Mouse (Mus musculus) CH12.LX (cell line): ENCODE measurements around the gene D630045J12Rik. TPM values are rescaled to one million over a fixed set of nuclear protein-coding genes. Genes with fewer than 3 reads are reported as not detected.

Experiments used
- DNase-seq: peaks from one replicate; pipeline ENCODE4 v3.0.0-alpha.2; 2013; ENCODE audit errors: extremely low read depth
- H3K27ac ChIP-seq: 2 replicates; pipeline ENCODE4 v1.5.1; 2012; ENCODE audit warnings: low read depth, mild to moderate bottlenecking, control low read depth, moderate library complexity; ENCODE audit not compliant: insufficient read depth
- H3K27me3 ChIP-seq: replicated peaks from 2 replicates; pipeline ENCODE3; 2012; ENCODE audit warnings: inconsistent platforms
- H3K36me3 ChIP-seq, 2 experiments: replicated peaks in 1 of 2; 2 replicates each; pipeline versions ENCODE3 to v1.6.1; 2012; ENCODE audit warnings: inconsistent platforms in 1 of 2, low read length in 1 of 2, mild to moderate bottlenecking in 1 of 2, mixed read lengths in 1 of 2, moderate library complexity in 1 of 2; ENCODE audit not compliant: control insufficient read depth in 1 of 2, insufficient read depth in 1 of 2
- H3K4me1 ChIP-seq, 2 experiments: 2 replicates each; pipeline ENCODE4 v1.6.1; 2012; ENCODE audit warnings: inconsistent platforms in 1 of 2, moderate library complexity in 1 of 2; ENCODE audit not compliant: insufficient read depth in 2 of 2, control insufficient read depth in 1 of 2
- H3K4me2 ChIP-seq: 2 replicates; pipeline ENCODE4 v1.6.1; 2012; ENCODE audit warnings: low read depth, mild to moderate bottlenecking, control low read depth; ENCODE audit not compliant: poor library complexity, insufficient read depth, severe bottlenecking
- H3K4me3 ChIP-seq, 3 experiments: fragments of 150-350 bp in 1 of 3; sonication (generic) in 1 of 3; replicated peaks in 1 of 3; 2 replicates each; pipeline versions ENCODE3 to v1.5.1; 2011 to 2012; ENCODE audit warnings: low read depth in 2 of 3, low read length in 2 of 3, mild to moderate bottlenecking in 2 of 3, moderate library complexity in 2 of 3, control low read depth in 1 of 3, improper control_type of control experiment in 1 of 3, inconsistent platforms in 1 of 3, mixed read lengths in 1 of 3; ENCODE audit not compliant: poor library complexity in 1 of 3
- H3K79me2 ChIP-seq: replicated peaks from 2 replicates; pipeline ENCODE4 v1.6.1; 2012; ENCODE audit warnings: mild to moderate bottlenecking, moderate library complexity; ENCODE audit not compliant: control insufficient read depth, poor library complexity, insufficient read depth, severe bottlenecking; ENCODE audit errors: extremely low read depth
- H3K9ac ChIP-seq: 2 replicates; pipeline ENCODE4 v1.6.1; 2012; ENCODE audit warnings: low read depth, mild to moderate bottlenecking, control low read depth, moderate library complexity; ENCODE audit not compliant: insufficient read depth
- H3K9me3 ChIP-seq: replicated peaks from 2 replicates; pipeline ENCODE3; 2012; ENCODE audit warnings: low read length, inconsistent platforms, mixed read lengths
- ETS1 ChIP-seq: conservative IDR thresholded peaks from 2 replicates; pipeline ENCODE4 v1.6.1; 2012; ENCODE audit warnings: low read depth, mild to moderate bottlenecking, inconsistent platforms, low read length, improper control_type of control experiment, moderate library complexity
- IRF4 ChIP-seq: IDR thresholded peaks from 2 replicates; pipeline ENCODE4 v1.6.1; 2014; ENCODE audit warnings: low read depth, mild to moderate bottlenecking, inconsistent platforms, low read length, improper control_type of control experiment
- JUND ChIP-seq: conservative IDR thresholded peaks from 2 replicates; pipeline ENCODE4 v1.6.1; 2011; ENCODE audit warnings: low read depth, low read length, improper control_type of control experiment
- KAT2A ChIP-seq: IDR thresholded peaks from 2 replicates; pipeline ENCODE4 v1.6.1; 2012; ENCODE audit warnings: low read length, improper control_type of control experiment, inconsistent platforms; ENCODE audit not compliant: insufficient replicate concordance
- MAFK ChIP-seq: IDR thresholded peaks from 2 replicates; pipeline ENCODE4 v1.6.1; 2011; ENCODE audit warnings: low read length, improper control_type of control experiment; ENCODE audit not compliant: insufficient replicate concordance
- MXI1 ChIP-seq: IDR thresholded peaks from 2 replicates; pipeline ENCODE4 v1.6.1; 2011; ENCODE audit warnings: mild to moderate bottlenecking, low read depth, low read length, improper control_type of control experiment
- NRF1 ChIP-seq: IDR thresholded peaks from 2 replicates; pipeline ENCODE4 v1.6.1; 2014; ENCODE audit warnings: low read depth, mild to moderate bottlenecking, inconsistent platforms, low read length, improper control_type of control experiment, moderate library complexity
- RAD21 ChIP-seq: IDR thresholded peaks from 2 replicates; pipeline ENCODE4 v1.6.1; 2011; ENCODE audit warnings: low read depth, mild to moderate bottlenecking, low read length, improper control_type of control experiment, moderate library complexity
- SIN3A ChIP-seq: IDR thresholded peaks from 2 replicates; pipeline ENCODE4 v1.6.1; 2012; ENCODE audit warnings: low read length, improper control_type of control experiment, inconsistent platforms
- SMC3 ChIP-seq: IDR thresholded peaks from 2 replicates; pipeline ENCODE4 v1.6.1; 2011; ENCODE audit warnings: low read depth, low read length, improper control_type of control experiment
- TCF12 ChIP-seq: IDR thresholded peaks from 2 replicates; pipeline ENCODE4 v1.6.1; 2014; ENCODE audit warnings: low read depth, mild to moderate bottlenecking, inconsistent platforms, low read length, improper control_type of control experiment
- UBTF ChIP-seq: IDR thresholded peaks from 2 replicates; pipeline ENCODE4 v1.6.1; 2012; ENCODE audit warnings: low read depth, mild to moderate bottlenecking, inconsistent platforms, low read length, improper control_type of control experiment, moderate library complexity
- USF1 ChIP-seq: IDR thresholded peaks from 2 replicates; pipeline ENCODE4 v1.6.1; 2014; ENCODE audit warnings: low read depth, mild to moderate bottlenecking, inconsistent platforms, low read length, improper control_type of control experiment
- ZMIZ1 ChIP-seq: IDR thresholded peaks from 2 replicates; pipeline ENCODE4 v1.6.1; 2012; ENCODE audit warnings: low read depth, mild to moderate bottlenecking, inconsistent platforms, low read length, improper control_type of control experiment
- ZNF384 ChIP-seq: IDR thresholded peaks from 2 replicates; pipeline ENCODE4 v1.6.1; 2012; ENCODE audit warnings: low read depth, low read length, improper control_type of control experiment, inconsistent platforms
- dilution Hi-C: fragments of 300-500 bp; cut with MboI; formaldehyde crosslinking; loops from 2 replicates; pipeline ENCODE4 v1.14.3; 2020; ENCODE audit warnings: low sequenced_read_pairs; ENCODE audit not compliant: extremely low pct_unique_long_range_greater_than_20kb, extremely low pct_ligation_motif_present
- in situ Hi-C: fragments of 300-500 bp; cut with MboI; formaldehyde crosslinking; loops from 3 replicates; pipeline ENCODE4 v1.14.3; 2019; ENCODE audit warnings: low sequenced_read_pairs, low pct_ligation_motif_present, low pct_unique_long_range_greater_than_20kb, mixed read lengths
- polyA plus RNA-seq: library from polyadenylated mRNA; unstranded; fragments of >175 nt; gene quantifications from 2 replicates; pipeline ENCODE4 v1.2.1, GENCODE M21; 2012; ENCODE audit warnings: low read depth; ENCODE audit not compliant: insufficient read length
- total RNA-seq, 2 experiments: library from RNA; depleted of rRNA; stranded (reverse); fragments of 300-350 nt in 1 of 2; fragments of >200 nt in 1 of 2; gene quantifications; 2 replicates each; pipeline ENCODE4 v1.2.3; 2012 to 2014

Gene D630045J12Rik
- total and polyA plus RNA-seq, 3 experiments = 0.48 to 4.9 (median 1.7) TPM

DNA sequence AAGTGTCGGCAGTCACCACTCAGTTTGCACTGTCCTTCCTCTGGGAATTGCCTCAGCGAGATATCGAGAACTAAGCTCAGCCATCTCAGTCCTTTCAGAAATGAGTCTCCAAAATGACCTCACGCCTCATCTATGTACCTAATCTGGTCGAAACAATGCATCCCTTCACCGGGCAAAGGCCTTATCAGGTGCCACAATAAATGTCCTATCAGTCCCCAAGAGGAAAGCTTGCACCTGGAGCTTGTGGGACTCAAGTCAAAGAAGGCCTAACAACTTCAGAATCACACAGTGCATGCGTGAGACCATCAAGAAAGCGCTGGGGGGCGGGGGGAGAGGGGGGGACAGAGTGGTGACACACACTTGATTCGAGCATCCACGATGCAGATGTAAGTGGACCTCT lies 101.5 kb downstream of the D630045J12Rik start:
- dilution Hi-C loops (no loop called here), in situ Hi-C loops (loop anchor here (25.0 kb wide), 1 partner anchor 385 kb away; the partner anchor contains the start of gene Fmc1)
- Histone ChIP-seq H3K27ac (no peak overlapping the region), H3K4me1 (peaks cover 9 to 22% of the 10 kb centered on the region in 2 experiments), H3K9ac (no peak overlapping the region), H3K4me3 (no peak overlapping the region), H3K27me3 (no peaks in the 10 kb centered on the region), H3K9me3 (no peaks in the 10 kb centered on the region), H3K36me3 (peaks cover 0 to 34% of the 10 kb centered on the region in 2 experiments), H3K79me2 (no peaks in the 10 kb centered on the region), H3K4me2 (no peak overlapping the region)
- TF ChIP-seq USF1 (no peak), MAFK (no peak), NRF1 (no peak), TCF12 (no peak), MXI1 (no peak), SIN3A (no peak), KAT2A (no peak), UBTF (no peak), RAD21 (no peak)
- no peak for DNase-seq

DNA sequence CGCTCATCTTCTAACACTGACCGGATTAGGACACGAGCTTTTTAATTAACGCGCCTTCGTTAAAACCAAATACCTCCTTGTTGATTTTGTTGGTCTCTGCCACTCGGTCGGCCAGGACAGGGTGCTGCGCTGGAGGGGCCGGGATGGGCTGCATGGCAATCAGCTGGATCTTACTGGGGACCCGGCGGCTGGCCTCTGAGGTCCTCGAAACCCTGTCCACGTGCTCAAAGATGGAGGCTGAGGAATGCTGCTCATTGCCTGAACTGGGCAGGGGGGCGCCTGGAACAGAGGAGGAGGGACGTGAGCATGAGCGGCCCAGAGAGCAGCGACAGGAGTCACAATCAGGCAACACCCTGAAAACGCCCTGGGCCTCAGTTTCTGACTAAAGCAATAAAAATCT lies 104.3 kb downstream of the D630045J12Rik start:
- in situ Hi-C loops (no loop called here), dilution Hi-C loops (no loop called here)
- Histone ChIP-seq H3K27me3 (no peaks in the 10 kb centered on the region), H3K79me2 (no peaks in the 10 kb centered on the region), H3K27ac (no peak overlapping the region), H3K9me3 (no peaks in the 10 kb centered on the region), H3K4me1 (peaks cover 6 to 8% of the 10 kb centered on the region in 2 experiments; a peak in 3 of 4 replicates), H3K4me2 (no peak overlapping the region), H3K9ac (no peak overlapping the region), H3K4me3 (no peak overlapping the region), H3K36me3 (peaks cover 0 to 44% of the 10 kb centered on the region in 2 experiments)
- DNase-seq = no peak
- TF ChIP-seq SMC3 (no peak), JUND (no peak), IRF4 (no peak), ZNF384 (no peak), ZMIZ1 (no peak)

DNA sequence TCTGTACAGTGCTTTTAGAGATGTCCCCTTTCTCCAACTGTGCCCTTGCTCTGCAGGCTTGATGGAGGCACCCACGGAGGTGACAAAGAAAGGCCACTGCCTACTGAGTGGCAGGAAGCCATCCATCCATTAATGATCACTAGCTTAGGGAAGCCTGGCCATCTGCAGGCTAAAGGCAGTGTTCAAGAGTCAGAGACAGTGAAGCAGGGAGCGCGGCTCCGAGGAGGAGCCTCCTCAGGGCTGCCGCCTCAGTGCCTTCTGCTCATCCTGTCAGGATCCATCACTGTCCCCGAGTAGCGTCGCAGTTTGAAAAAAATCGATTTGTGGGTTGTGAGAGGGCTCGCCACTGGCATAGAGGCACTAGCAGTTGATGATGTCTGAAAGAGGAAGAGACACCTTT lies 105.2 kb downstream of the D630045J12Rik start:
- Histone ChIP-seq H3K9me3 (no peaks in the 10 kb centered on the region), H3K4me3 (no peak overlapping the region), H3K27ac (no peak overlapping the region), H3K36me3 (peaks cover 0 to 47% of the 10 kb centered on the region in 2 experiments), H3K4me2 (no peak overlapping the region), H3K27me3 (no peaks in the 10 kb centered on the region), H3K9ac (no peak overlapping the region), H3K79me2 (no peaks in the 10 kb centered on the region), H3K4me1 (peaks cover 6 to 8% of the 10 kb centered on the region in 2 experiments; a peak in 3 of 4 replicates)
- TF ChIP-seq RAD21 (no peak), ETS1 (no peak), UBTF (no peak)
- in situ Hi-C loops (no loop called here), dilution Hi-C loops (no loop called here)
- no peak for DNase-seq
